Mouse (Mus musculus): Measurements from ENCODE around the gene Ssbp3.

The Ssbp3 gene

DNA sequence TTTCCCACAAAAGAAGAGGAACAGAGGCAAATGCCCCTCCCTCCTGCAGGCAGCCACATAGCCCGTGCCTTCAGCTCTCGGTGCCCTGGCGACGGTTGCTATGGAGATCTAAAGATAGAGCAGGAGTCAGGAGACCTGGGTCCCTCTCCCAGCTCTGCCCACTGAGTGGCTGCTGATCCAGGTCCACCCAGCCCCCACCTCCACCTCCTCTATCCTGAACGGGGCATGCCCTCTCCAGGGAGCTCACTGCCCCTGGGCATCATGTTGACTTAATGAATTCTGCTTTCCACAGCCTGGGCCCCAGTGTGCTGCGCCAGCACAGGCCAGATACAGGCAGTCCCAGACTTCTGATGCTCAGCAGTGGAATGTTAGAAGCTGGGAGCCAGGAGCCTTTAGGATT, 174.4 kb downstream of the Ssbp3 start:
- DNase-seq (ENCODE audit: extremely low spot score, low read depth, low spot score) = no peak

DNA sequence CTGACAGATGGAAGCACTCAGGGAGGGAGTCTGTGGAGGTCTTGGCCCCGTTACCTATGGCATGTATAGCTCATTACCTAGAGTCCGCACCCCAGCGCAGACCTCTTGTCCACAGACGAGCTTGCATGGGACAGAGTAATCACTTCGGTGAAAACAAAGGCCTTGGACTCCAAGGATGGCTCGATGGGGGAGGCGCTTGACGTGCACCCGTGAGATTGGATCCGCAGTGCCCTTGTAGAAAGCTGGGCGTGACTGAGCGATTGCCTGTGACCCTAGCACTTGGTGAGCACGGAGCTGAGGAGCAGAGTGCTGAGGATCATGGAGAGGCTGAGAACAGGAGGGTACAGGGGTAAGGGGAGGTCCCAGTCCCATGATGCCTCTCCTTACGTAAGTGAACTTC, 181.2 kb downstream of the Ssbp3 start:
- no peak for DNase-seq (ENCODE audit: extremely low spot score, low read depth, low spot score)

DNA sequence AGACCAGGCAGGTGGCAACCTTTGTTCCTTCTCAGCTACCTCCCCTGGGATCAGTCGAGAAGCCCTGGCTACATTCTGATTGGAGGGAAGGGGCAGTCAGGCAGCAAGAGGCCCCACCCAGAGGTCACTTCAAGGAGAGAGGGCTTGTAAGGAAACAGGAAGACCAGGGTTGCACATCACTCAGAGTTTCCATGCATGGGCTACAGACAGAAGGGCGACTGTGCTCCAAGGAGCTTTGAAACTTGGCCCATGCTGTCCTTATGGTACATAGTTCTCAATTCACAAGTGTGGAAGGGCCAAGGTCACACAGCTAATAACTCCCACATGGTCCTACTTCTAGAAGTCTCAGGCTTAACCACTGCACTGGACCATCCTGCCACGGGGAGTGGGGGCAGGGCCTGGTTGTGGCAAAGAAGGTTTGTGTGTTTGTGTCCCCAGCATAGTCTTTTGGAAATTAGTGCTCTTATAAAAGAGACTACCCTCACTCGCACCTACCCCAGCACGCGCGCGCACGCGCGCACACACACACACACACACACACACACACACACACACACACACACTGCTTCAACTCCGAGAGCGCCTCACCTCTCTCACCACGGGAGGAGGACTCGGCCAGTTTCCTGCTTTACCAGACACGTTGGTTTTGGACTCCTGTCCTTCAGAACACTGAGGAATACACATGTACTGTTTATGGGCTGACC, 184.1 kb downstream of the Ssbp3 start:
- no peak for DNase-seq (ENCODE audit: extremely low spot score, low read depth, low spot score)

DNA sequence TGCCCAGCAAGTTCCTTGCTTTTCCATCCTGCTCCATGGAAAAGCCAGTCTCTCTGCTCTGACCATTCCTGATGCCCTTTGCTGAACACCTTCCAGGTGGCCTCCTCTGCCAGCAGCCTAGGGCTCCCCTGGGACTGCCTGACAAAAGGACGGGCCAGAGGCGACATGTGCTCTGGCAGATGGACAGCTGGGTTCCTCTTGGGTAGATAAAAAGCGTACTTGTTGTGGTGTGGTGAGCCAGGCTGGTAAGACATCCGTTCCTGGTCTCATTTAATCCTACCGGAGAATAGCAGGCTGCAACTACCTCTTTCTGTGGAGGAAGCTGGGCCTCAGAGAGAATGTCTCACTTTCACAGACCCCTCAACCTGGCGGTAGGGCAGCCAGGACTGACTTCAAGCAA, 185.5 kb downstream of the Ssbp3 start:
- DNase-seq (ENCODE audit: extremely low spot score, low read depth, low spot score) = no peak

DNA sequence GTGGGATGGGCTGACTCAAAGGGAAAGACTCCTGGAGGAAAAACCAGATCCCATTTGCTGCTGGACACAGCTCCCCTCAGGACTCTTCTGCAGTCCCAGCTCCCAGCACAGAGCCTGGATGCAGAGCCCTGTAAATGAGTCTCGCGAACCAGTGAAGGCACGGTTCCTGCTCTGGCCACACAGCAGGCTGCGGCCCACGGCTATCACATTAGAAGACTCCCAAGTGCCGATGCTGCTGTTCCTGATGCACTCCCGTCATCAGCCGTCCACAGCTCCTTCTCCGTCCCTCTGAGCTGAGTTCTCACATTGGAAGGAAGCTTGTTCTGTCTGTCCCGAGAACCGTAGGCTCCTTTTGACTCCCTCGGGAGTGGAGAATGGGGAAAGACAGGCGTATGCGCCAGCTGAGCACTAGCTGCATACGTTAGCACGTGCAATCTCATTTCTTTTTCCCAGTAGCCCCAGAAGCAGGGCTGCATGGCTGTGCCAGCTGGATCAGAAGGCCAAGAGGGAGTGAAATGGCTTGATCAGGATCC, 186.4 kb downstream of the Ssbp3 start, which contains the start of gene Cdcp2:
TSS of gene Cdcp2 (plus strand) at position 51 of the 533 bp plus-strand sequence.
- no peak for DNase-seq (ENCODE audit: extremely low spot score, low read depth, low spot score)

DNA sequence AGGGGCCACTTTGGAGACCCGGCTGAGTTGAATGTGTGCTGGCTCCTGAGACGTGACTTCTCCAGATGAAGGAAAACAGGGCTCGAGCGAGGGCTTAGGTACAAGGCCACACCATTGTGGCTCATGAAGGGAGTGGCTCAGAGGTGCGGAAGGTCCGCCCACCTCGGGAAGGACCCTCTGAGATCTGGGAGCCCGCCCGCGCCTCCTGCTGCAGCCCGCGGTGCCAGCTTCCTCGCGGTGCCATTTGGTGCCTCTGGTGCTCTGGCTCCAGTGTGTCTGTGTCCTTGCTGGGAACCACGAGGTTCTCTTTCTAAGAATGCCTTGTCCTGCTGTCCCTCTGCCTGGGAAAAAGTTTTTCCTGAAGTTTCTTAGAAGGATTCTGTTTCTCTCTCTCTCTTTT, 187.4 kb downstream of the Ssbp3 start:
- no peak for DNase-seq (ENCODE audit: extremely low spot score, low read depth, low spot score)

DNA sequence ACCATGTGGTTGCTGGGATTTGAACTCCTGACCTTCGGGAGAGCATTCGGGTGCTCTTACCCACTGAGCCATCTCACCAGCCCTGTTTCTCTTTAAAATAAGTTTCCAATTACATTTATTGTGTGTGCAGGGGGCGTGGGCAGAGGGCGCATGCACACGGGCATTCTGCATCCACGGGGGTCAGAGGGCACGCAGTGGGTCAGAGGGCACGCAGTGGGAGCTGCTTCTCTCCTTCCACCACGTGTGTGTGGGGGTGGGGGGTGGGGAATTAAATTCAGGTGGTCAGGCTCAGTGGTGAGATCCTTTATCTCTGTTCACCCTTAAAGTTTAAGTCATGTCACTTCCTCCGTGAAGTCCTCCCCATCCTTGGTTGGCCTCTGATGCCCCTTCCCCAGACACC, 187.9 kb downstream of the Ssbp3 start:
- DNase-seq (ENCODE audit: extremely low spot score, low read depth, low spot score) = no peak

DNA sequence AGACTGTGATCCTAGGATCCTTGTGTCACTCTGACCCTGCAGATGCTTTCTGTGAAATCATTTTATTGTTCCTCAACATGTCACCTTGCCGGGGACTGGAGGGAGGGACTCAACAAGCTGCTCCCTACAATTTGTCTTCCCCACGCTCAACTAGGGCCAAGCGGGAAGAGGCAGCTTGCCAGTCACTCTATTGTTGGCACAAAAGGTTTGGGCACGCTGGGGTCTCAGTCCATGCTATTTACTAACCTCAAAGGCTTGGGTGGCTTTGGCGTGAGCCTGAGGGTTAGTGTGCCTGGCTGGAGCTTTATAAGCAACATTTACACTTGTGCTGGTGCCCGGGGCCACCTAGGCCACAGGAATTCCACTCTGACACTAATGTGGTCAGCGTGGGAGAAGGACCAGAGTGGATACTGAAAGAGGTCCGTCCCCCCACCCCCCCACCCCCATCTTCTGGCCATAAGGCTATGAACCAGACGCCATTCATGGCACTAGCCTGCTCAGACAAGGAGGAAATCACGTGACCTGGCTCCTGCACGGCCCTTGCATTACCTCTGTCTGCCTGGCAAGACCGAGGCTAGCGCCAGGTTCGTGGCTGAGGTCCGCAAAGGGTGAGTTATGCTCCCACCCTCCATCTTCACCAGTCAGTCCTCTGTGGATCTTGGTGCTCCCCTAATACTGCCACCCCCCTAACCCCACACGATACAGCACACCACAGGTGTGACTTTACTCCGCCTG, 188.5 kb downstream of the Ssbp3 start:
- no peak for DNase-seq (ENCODE audit: extremely low spot score, low read depth, low spot score)

Data from hindlimb bud, embryonic 11.5 days (tissue).